Mouse (Mus musculus) activated CD4-positive, CD25-positive, alpha-beta regulatory T cell, adult 9 weeks (primary cell): ENCODE measurements around the gene Zfp119a. TPM values are rescaled to one million over a fixed set of nuclear protein-coding genes. Genes with fewer than 3 reads are reported as not detected.

Source experiments
- polyA plus RNA-seq: library from polyadenylated mRNA; unstranded; fragments of 100-300 nt; shearing (Covaris generic); gene quantifications from one replicate; pipeline ENCODE4 v1.2.1, GENCODE M21; 2017

Zfp119a gene
- polyA plus RNA-seq, result 23.6 TPM

GRCm38 (mm10) chr17:55878636-55879369, at the start of gene Zfp119a:
Gene Zfp119a, minus strand, starts transcription at chr17:55878930.

Other genes with a start within 250 kb of the Zfp119a start
- gene Pot1b, start 166.3 kb downstream of the Zfp119a start, polyA plus RNA-seq, result 24.7 TPM
- 1.1 TPM for gene Adgre4, start 128.9 kb downstream of the Zfp119a start, polyA plus RNA-seq
- 29.5 TPM for gene Zfp959, start 13.2 kb upstream of the Zfp119a start, polyA plus RNA-seq
- 11.9 TPM for gene Zfp119b, start 70.6 kb upstream of the Zfp119a start, polyA plus RNA-seq
- gene Ebi3, start 73.7 kb upstream of the Zfp119a start, polyA plus RNA-seq, result 82.9 TPM
- gene Yju2, start 80.2 kb upstream of the Zfp119a start, polyA plus RNA-seq, result 32.8 TPM
- not detected for gene Shd, start 91.5 kb upstream of the Zfp119a start, polyA plus RNA-seq
- not detected for gene Fsd1, start 107.6 kb upstream of the Zfp119a start, polyA plus RNA-seq
- 0.49 TPM for gene Stap2, start 126.7 kb upstream of the Zfp119a start, polyA plus RNA-seq
- 36.2 TPM for gene Mpnd, start 126.8 kb upstream of the Zfp119a start, polyA plus RNA-seq
- 164 TPM for gene Sh3gl1, start 157.7 kb upstream of the Zfp119a start, polyA plus RNA-seq
- 1.2 TPM for gene Chaf1a, start 161.5 kb upstream of the Zfp119a start, polyA plus RNA-seq
- 75.5 TPM for gene Ubxn6, start 196.1 kb upstream of the Zfp119a start, polyA plus RNA-seq
- gene Hdgfl2, start 200.7 kb upstream of the Zfp119a start, polyA plus RNA-seq, result 139 TPM
- gene Plin4, start 230.9 kb upstream of the Zfp119a start, polyA plus RNA-seq, result not detected
- not detected for gene Plin5, start 238.7 kb upstream of the Zfp119a start, polyA plus RNA-seq
- not detected for gene Lrg1, start 243.1 kb upstream of the Zfp119a start, polyA plus RNA-seq